Mouse (Mus musculus) MEL (cell line): ENCODE data around the gene Tmem212. TPM values are rescaled to one million over a fixed set of nuclear protein-coding genes. Genes with fewer than 3 reads are reported as not detected.

Experiments
- DNase-seq: peaks from one replicate; pipeline ENCODE4 v3.0.0; 2011; ENCODE audit warnings: low read depth, low spot score
- H3K27ac ChIP-seq: 2 replicates; pipeline ENCODE4 v1.5.1; 2012; ENCODE audit warnings: low read depth, mild to moderate bottlenecking, control low read depth, low read length, moderate library complexity; ENCODE audit not compliant: control insufficient read depth
- H3K27me3 ChIP-seq, 2 experiments: fragments of 150-350 bp in 1 of 2; sonication (generic) in 1 of 2; 2 replicates each; pipeline ENCODE4 v1.6.1; 2012; ENCODE audit warnings: low read length in 2 of 2, mild to moderate bottlenecking in 2 of 2, improper control_type of control experiment in 1 of 2, moderate library complexity in 1 of 2; ENCODE audit not compliant: insufficient read depth in 2 of 2, control insufficient read depth in 1 of 2
- H3K36me3 ChIP-seq, 2 experiments: 2 replicates each; pipeline ENCODE4 v1.6.1; 2012 to 2014; ENCODE audit warnings: low read length in 2 of 2, improper control_type of control experiment in 1 of 2, inconsistent platforms in 1 of 2, mild to moderate bottlenecking in 1 of 2; ENCODE audit not compliant: insufficient read depth in 2 of 2, control insufficient read depth in 1 of 2
- H3K4me1 ChIP-seq, 2 experiments: fragments of 150-350 bp in 1 of 2; sonication (generic) in 1 of 2; 2 replicates each; pipeline ENCODE4 v1.6.1; 2012; ENCODE audit warnings: low read length in 2 of 2, improper control_type of control experiment in 1 of 2, mild to moderate bottlenecking in 1 of 2; ENCODE audit not compliant: insufficient read depth in 2 of 2, control insufficient read depth in 1 of 2
- H3K4me3 ChIP-seq, 2 experiments: fragments of 150-350 bp in 1 of 2; sonication (generic) in 1 of 2; 2 replicates each; pipeline ENCODE4 v1.5.1; 2012; ENCODE audit warnings: low read depth in 2 of 2, low read length in 2 of 2, mild to moderate bottlenecking in 2 of 2, moderate library complexity in 2 of 2, control low read depth in 1 of 2, improper control_type of control experiment in 1 of 2; ENCODE audit not compliant: control insufficient read depth in 1 of 2, insufficient read depth in 1 of 2
- H3K79me2 ChIP-seq: 2 replicates; pipeline ENCODE4 v1.6.1; 2012; ENCODE audit warnings: mild to moderate bottlenecking, low read length, moderate library complexity; ENCODE audit not compliant: control insufficient read depth, poor library complexity, insufficient read depth
- H3K9ac ChIP-seq: 2 replicates; pipeline ENCODE4 v1.6.1; 2012; ENCODE audit warnings: low read depth, mild to moderate bottlenecking, control low read depth, low read length, moderate library complexity; ENCODE audit not compliant: control insufficient read depth, poor library complexity, severe bottlenecking
- H3K9me3 ChIP-seq: fragments of 150-350 bp; sonication (generic); replicated peaks from 2 replicates; pipeline ENCODE4 v1.6.1; 2012; ENCODE audit warnings: mild to moderate bottlenecking, low read length, improper control_type of control experiment, moderate library complexity; ENCODE audit not compliant: insufficient read depth
- BHLHE40 ChIP-seq: IDR thresholded peaks from 2 replicates; pipeline ENCODE4 v1.6.1; 2012; ENCODE audit warnings: low read depth, mild to moderate bottlenecking, inconsistent platforms, low read length, improper control_type of control experiment, borderline replicate concordance
- CHD1 ChIP-seq: IDR thresholded peaks from 2 replicates; pipeline ENCODE4 v1.6.1; 2012; ENCODE audit warnings: low read depth, mild to moderate bottlenecking, inconsistent platforms, low read length, improper control_type of control experiment
- CHD2 ChIP-seq: IDR thresholded peaks from 2 replicates; pipeline ENCODE4 v1.6.1; 2011; ENCODE audit warnings: low read length, improper control_type of control experiment
- CTCF ChIP-seq, 3 experiments: IDR thresholded peaks in 2 of 3; conservative IDR thresholded peaks in 1 of 3; 2 replicates each; pipeline ENCODE4 v1.5.1; 2011 to 2012; ENCODE audit warnings: low read length in 3 of 3, low read depth in 2 of 3, mild to moderate bottlenecking in 2 of 3, improper control_type of control experiment in 1 of 3, inconsistent platforms in 1 of 3, mixed read lengths in 1 of 3, moderate library complexity in 1 of 3; ENCODE audit not compliant: control insufficient read depth in 1 of 3, insufficient read depth in 1 of 3, poor library complexity in 1 of 3, severe bottlenecking in 1 of 3
- E2F4 ChIP-seq: IDR thresholded peaks from 2 replicates; pipeline ENCODE4 v1.6.1; 2011; ENCODE audit warnings: low read depth, low read length, improper control_type of control experiment, borderline replicate concordance
- ELF1 ChIP-seq: IDR thresholded peaks from 2 replicates; pipeline ENCODE4 v1.6.1; 2014; ENCODE audit warnings: low read depth, mild to moderate bottlenecking, inconsistent platforms, low read length, improper control_type of control experiment, moderate library complexity
- ETS1 ChIP-seq: IDR thresholded peaks from 2 replicates; pipeline ENCODE4 v1.6.1; 2012; ENCODE audit warnings: low read depth, mild to moderate bottlenecking, inconsistent platforms, low read length, improper control_type of control experiment, moderate library complexity
- GATA1 ChIP-seq: IDR thresholded peaks from 2 replicates; pipeline ENCODE4 v1.6.1; 2011; ENCODE audit warnings: low read depth, low read length, improper control_type of control experiment
- HCFC1 ChIP-seq: IDR thresholded peaks from 2 replicates; pipeline ENCODE4 v1.6.1; 2012; ENCODE audit warnings: low read depth, mild to moderate bottlenecking, inconsistent platforms, low read length, improper control_type of control experiment, moderate library complexity
- MAFK ChIP-seq: IDR thresholded peaks from 2 replicates; pipeline ENCODE4 v1.6.1; 2011; ENCODE audit warnings: low read depth, mild to moderate bottlenecking, low read length, improper control_type of control experiment, borderline replicate concordance
- MEF2A ChIP-seq: IDR thresholded peaks from 2 replicates; pipeline ENCODE4 v1.6.1; 2014; ENCODE audit warnings: low read depth, mild to moderate bottlenecking, inconsistent platforms, low read length, improper control_type of control experiment; ENCODE audit not compliant: poor library complexity, insufficient replicate concordance, severe bottlenecking; ENCODE audit errors: extremely low read depth
- MYB ChIP-seq: IDR thresholded peaks from 2 replicates; pipeline ENCODE4 v1.6.1; 2011; ENCODE audit warnings: mild to moderate bottlenecking, low read depth, low read length, improper control_type of control experiment
- MYC ChIP-seq: IDR thresholded peaks from 2 replicates; pipeline ENCODE4 v1.6.1; 2011; ENCODE audit warnings: low read depth, mild to moderate bottlenecking, low read length, improper control_type of control experiment, moderate library complexity
- NELFE ChIP-seq: IDR thresholded peaks from 2 replicates; pipeline ENCODE4 v1.6.1; 2011; ENCODE audit warnings: low read depth, low read length, improper control_type of control experiment
- POLR2AphosphoS2 ChIP-seq: IDR thresholded peaks from 2 replicates; pipeline ENCODE4 v1.6.1; 2011; ENCODE audit warnings: low read length, improper control_type of control experiment
- RAD21 ChIP-seq: IDR thresholded peaks from 2 replicates; pipeline ENCODE4 v1.6.1; 2011; ENCODE audit warnings: mild to moderate bottlenecking, low read depth, low read length, improper control_type of control experiment
- SIN3A ChIP-seq: IDR thresholded peaks from 2 replicates; pipeline ENCODE4 v1.6.1; 2012; ENCODE audit warnings: low read length, improper control_type of control experiment, inconsistent platforms
- SMC3 ChIP-seq: IDR thresholded peaks from 2 replicates; pipeline ENCODE4 v1.6.1; 2011; ENCODE audit warnings: low read depth, low read length, improper control_type of control experiment
- TAL1 ChIP-seq: IDR thresholded peaks from 2 replicates; pipeline ENCODE4 v1.6.1; 2012; ENCODE audit warnings: mild to moderate bottlenecking, inconsistent platforms, low read length, moderate library complexity, mixed read lengths
- TBP ChIP-seq: IDR thresholded peaks from 2 replicates; pipeline ENCODE4 v1.8.0; 2011; ENCODE audit warnings: low read depth, low read length, improper control_type of control experiment
- UBTF ChIP-seq: IDR thresholded peaks from 2 replicates; pipeline ENCODE4 v1.6.1; 2012; ENCODE audit warnings: low read depth, mild to moderate bottlenecking, inconsistent platforms, low read length, improper control_type of control experiment, moderate library complexity, borderline replicate concordance; ENCODE audit not compliant: insufficient read depth
- USF1 ChIP-seq: IDR thresholded peaks from 2 replicates; pipeline ENCODE4 v1.6.1; 2014; ENCODE audit warnings: low read depth, mild to moderate bottlenecking, inconsistent platforms, low read length, improper control_type of control experiment, moderate library complexity
- USF2 ChIP-seq, 2 experiments: IDR thresholded peaks; 2 replicates each; pipeline ENCODE4 v1.6.1; 2011 to 2012; ENCODE audit warnings: improper control_type of control experiment in 2 of 2, low read length in 2 of 2, borderline replicate concordance in 1 of 2, inconsistent platforms in 1 of 2, low read depth in 1 of 2, mild to moderate bottlenecking in 1 of 2; ENCODE audit not compliant: insufficient read depth in 1 of 2
- ZC3H11A ChIP-seq: IDR thresholded peaks from 2 replicates; pipeline ENCODE4 v1.6.1; 2012; ENCODE audit warnings: low read depth, mild to moderate bottlenecking, inconsistent platforms, low read length, improper control_type of control experiment
- ZMIZ1 ChIP-seq: IDR thresholded peaks from 2 replicates; pipeline ENCODE4 v1.6.1; 2012; ENCODE audit warnings: low read depth, mild to moderate bottlenecking, inconsistent platforms, low read length, improper control_type of control experiment, moderate library complexity
- ZNF384 ChIP-seq: IDR thresholded peaks from 2 replicates; pipeline ENCODE4 v1.6.1; 2012; ENCODE audit warnings: low read depth, mild to moderate bottlenecking, inconsistent platforms, low read length, improper control_type of control experiment
- polyA plus RNA-seq, 2 experiments: library from polyadenylated mRNA; stranded (reverse) in 1 of 2; unstranded in 1 of 2; fragments of >175 nt in 1 of 2; fragments of >200 nt in 1 of 2; gene quantifications; 2 replicates each; pipeline versions ENCODE4 v1.2.1 to v1.2.4; 2012; ENCODE audit warnings: low replicate concordance in 2 of 2, low read depth in 1 of 2; ENCODE audit not compliant: insufficient read length in 2 of 2, insufficient read depth in 1 of 2, missing spikeins in 1 of 2
- total RNA-seq: library from RNA; depleted of rRNA; stranded (reverse); fragments of 300-350 nt; gene quantifications from 2 replicates; pipeline ENCODE4 v1.2.3, GENCODE M21; 2012

Tmem212 gene
- total and polyA plus RNA-seq, 3 experiments = not detected

DNA sequence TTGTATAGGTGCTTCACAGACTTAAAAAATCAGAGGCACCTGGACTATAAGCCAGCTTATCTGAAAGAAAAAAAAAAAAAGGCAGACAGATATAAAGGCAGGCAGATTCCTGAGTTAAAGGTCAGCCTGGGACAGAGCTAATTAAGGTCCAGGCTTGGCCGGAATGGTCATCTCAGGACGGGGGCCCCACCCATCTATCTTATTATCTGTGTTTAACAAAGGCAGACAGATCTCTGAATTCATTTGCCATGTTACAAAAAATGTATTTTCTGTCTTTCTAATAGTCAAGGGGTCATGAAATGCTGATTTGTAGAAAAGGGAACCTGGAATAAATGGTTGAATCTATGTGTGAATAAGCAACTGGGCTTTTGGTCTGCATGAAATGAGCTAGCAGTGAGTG lies 12.1 kb upstream of the Tmem212 start:
- no peaks in the 10 kb centered on the region for H3K36me3 ChIP-seq
- H3K4me3 ChIP-seq = no peak overlapping the region
- no peaks in the 10 kb centered on the region for H3K79me2 ChIP-seq
- no peak overlapping the region for H3K27ac ChIP-seq
- no peak overlapping the region for H3K9ac ChIP-seq
- no peaks in the 10 kb centered on the region for H3K4me1 ChIP-seq
- no peaks in the 10 kb centered on the region for H3K27me3 ChIP-seq
- H3K9me3 ChIP-seq = no peaks in the 10 kb centered on the region
- no peak for DNase-seq
- TF ChIP-seq POLR2AphosphoS2 (no peak), CTCF (IDR thresholded peaks at IDR 0.05 in 2 of 3, conservative IDR thresholded peaks at IDR 0.05 in 1 of 3; ENCODE audit: control insufficient read depth in 1 of 3, insufficient read depth in 1 of 3, low read depth in 2 of 3, low read length in 3 of 3, poor library complexity in 1 of 3, severe bottlenecking in 1 of 3) (no peak), ZC3H11A (no peak), RAD21 (no peak), MYC (no peak), CHD2 (no peak), ELF1 (no peak), SMC3 (no peak), ZMIZ1 (no peak), SIN3A (no peak), NELFE (no peak), HCFC1 (no peak), CHD1 (no peak)
- TF ChIP-seq, all 39 proteins: peak for 0

DNA sequence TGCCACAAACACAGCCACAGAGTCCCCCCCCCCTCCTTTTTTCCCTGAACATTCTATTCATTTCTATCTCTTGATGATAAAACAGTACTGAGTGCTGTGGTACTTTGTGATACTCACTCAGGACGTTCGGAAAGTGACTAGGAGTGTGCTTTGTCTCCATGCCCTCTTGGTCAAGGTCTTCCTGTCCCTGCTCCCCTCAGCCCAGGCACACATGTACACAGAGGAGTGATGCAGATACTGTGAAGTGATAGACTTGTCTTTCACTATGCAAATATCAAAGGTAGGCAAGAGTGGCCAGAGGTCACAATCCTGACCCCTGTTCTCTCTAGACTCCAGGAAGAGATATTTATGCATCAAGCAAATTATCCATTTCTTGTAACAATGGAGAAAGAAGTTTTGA lies 11.1 kb upstream of the Tmem212 start:
- Histone ChIP-seq H3K36me3 (no peaks in the 10 kb centered on the region), H3K9ac (no peak overlapping the region), H3K27ac (no peak overlapping the region), H3K79me2 (no peaks in the 10 kb centered on the region), H3K4me3 (no peak overlapping the region), H3K27me3 (no peaks in the 10 kb centered on the region), H3K4me1 (no peaks in the 10 kb centered on the region), H3K9me3 (no peaks in the 10 kb centered on the region)
- no peak for TF ChIP-seq E2F4
- no peak for TF ChIP-seq MAFK
- TF ChIP-seq ETS1 = no peak
- TF ChIP-seq MYB = no peak
- TF ChIP-seq TBP = no peak
- TF ChIP-seq ZNF384 = no peak
- no peak for TF ChIP-seq RAD21
- TF ChIP-seq TAL1 = no peak
- no peak for TF ChIP-seq UBTF
- TF ChIP-seq BHLHE40 = no peak
- TF ChIP-seq CTCF (IDR thresholded peaks at IDR 0.05 in 2 of 3, conservative IDR thresholded peaks at IDR 0.05 in 1 of 3; ENCODE audit: control insufficient read depth in 1 of 3, insufficient read depth in 1 of 3, low read depth in 2 of 3, low read length in 3 of 3, poor library complexity in 1 of 3, severe bottlenecking in 1 of 3) = no peak
- TF ChIP-seq GATA1 = no peak
- no peak for TF ChIP-seq CHD2
- TF ChIP-seq USF2 (IDR thresholded peaks at IDR 0.05; ENCODE audit: borderline replicate concordance in 1 of 2, insufficient read depth in 1 of 2, low read depth in 1 of 2, low read length in 2 of 2) = no peak
- TF ChIP-seq ELF1 = no peak
- no peak for TF ChIP-seq USF1
- no peak for TF ChIP-seq MEF2A
- no peak for TF ChIP-seq HCFC1
- no peak for DNase-seq
